ENCODE assay signal across 8 mouse cellular contexts in genomic region chr8:123042158-123042973, GRCm38 (mm10). TPM values are rescaled to one million over a fixed set of nuclear protein-coding genes. Genes with fewer than 3 reads are reported as not detected.
DNase-seq lines count a peak whose midpoint lies in the region; ATAC-seq and TF ChIP-seq lines count a peak whose summit lies in the region.

Gene Ankrd11 (minus strand): TSS chr8:123042277.

- H3K79me2 ChIP-seq in C2C12 (ENCODE audit: control insufficient read depth, insufficient read depth) (peaks cover 67% of the 10 kb centered on the region), myocyte (ENCODE audit: control insufficient read depth, insufficient read depth) (peaks cover 47% of the 10 kb centered on the region)
- H3K79me2 ChIP-seq in liver, adult 2 months (ENCODE audit: control insufficient read depth, insufficient read depth, low read length), result peaks cover 35% of the 10 kb centered on the region

- H3K9me3 ChIP-seq in erythroblast, embryonic 14.5 days (ENCODE audit: control insufficient read depth, low read length), result no peaks in the 10 kb centered on the region
- H3K9me3 ChIP-seq in heart, embryonic 11.5 days (replicated peaks; ENCODE audit: control insufficient read depth, low read length), result no peaks in the 10 kb centered on the region
- H3K9me3 ChIP-seq in kidney, embryonic 16.5 days (ENCODE audit: low read length), result no peaks in the 10 kb centered on the region

- peak within 1 kb of the TSS; percentile 99 for H3K27ac ChIP-seq in heart, embryonic 11.5 days (ENCODE audit: low read depth, low read length)
- H3K27ac ChIP-seq in kidney, embryonic 16.5 days (ENCODE audit: low read length), result peak within 1 kb of the TSS; percentile 98
- H3K27ac ChIP-seq in liver, adult 2 months (replicated peaks; ENCODE audit: insufficient read depth, low read depth, low read length), result peak within 1 kb of the TSS; percentile 96

- peak within 1 kb of the TSS; percentile 90 for H3K4me2 ChIP-seq in heart, embryonic 11.5 days
- peak within 1 kb of the TSS; percentile 90 for H3K4me2 ChIP-seq in kidney, embryonic 16.5 days (replicated peaks; ENCODE audit: low read depth, low read length)
- peak within 1 kb of the TSS; percentile 72 for H3K4me2 ChIP-seq in myocyte (ENCODE audit: low read depth)

- H3K79me3 ChIP-seq in C2C12 (ENCODE audit: low read depth), result peaks cover 54% of the 10 kb centered on the region

- peak within 1 kb of the TSS; percentile 78 for H3K4me3 ChIP-seq in C2C12 (ENCODE audit: insufficient read depth, poor library complexity, severe bottlenecking)
- peak within 1 kb of the TSS; percentile 98 for H3K4me3 ChIP-seq in erythroblast, embryonic 14.5 days (replicated peaks)
- peak within 1 kb of the TSS; percentile 100 for H3K4me3 ChIP-seq in heart, embryonic 11.5 days (ENCODE audit: low read depth, low read length)
- peak within 1 kb of the TSS; percentile 83 for H3K4me3 ChIP-seq in kidney, embryonic 16.5 days (ENCODE audit: low read length)
- H3K4me3 ChIP-seq in liver, adult 2 months (ENCODE audit: insufficient read depth, low read depth, low read length), result peak within 1 kb of the TSS; percentile 96
- peak within 1 kb of the TSS; percentile 56 for H3K4me3 ChIP-seq in myocyte

- H3K36me3 ChIP-seq in C2C12 (ENCODE audit: control insufficient read depth, insufficient read depth) (no peaks in the 10 kb centered on the region), myocyte (ENCODE audit: control insufficient read depth, insufficient read depth) (no peaks in the 10 kb centered on the region)
- H3K36me3 ChIP-seq in erythroblast, embryonic 14.5 days (ENCODE audit: control insufficient read depth), result peaks cover 30% of the 10 kb centered on the region
- H3K36me3 ChIP-seq in heart, embryonic 11.5 days (ENCODE audit: control insufficient read depth, insufficient read depth, low read length), result no peaks in the 10 kb centered on the region
- no peaks in the 10 kb centered on the region for H3K36me3 ChIP-seq in kidney, embryonic 16.5 days (ENCODE audit: insufficient read depth, low read length)
- no peaks in the 10 kb centered on the region for H3K36me3 ChIP-seq in liver, adult 2 months (ENCODE audit: control insufficient read depth, insufficient read depth, low read length)
- H3K36me3 ChIP-seq in splenic B cell, adult 2 months (ENCODE audit: control insufficient read depth, insufficient read depth, low read length, poor library complexity, severe bottlenecking), result peaks cover 2% of the 10 kb centered on the region; the same call in 1 of the 2 replicates

- under 1% methylated on average over 81 of the region's 91 CpGs for WGBS in heart, embryonic 11.5 days (ENCODE audit: insufficient replicate concordance)
- WGBS in kidney, embryonic 16.5 days, result under 1% methylated on average over 91 of the region's 91 CpGs
- under 1% methylated on average over 91 of the region's 91 CpGs for WGBS in liver, adult 2 months

- DNase-seq in brain, embryonic 14.5 days (ENCODE audit: low read depth), result peak; percentile 100
- peak; percentile 97 for DNase-seq in liver, adult 2 months (ENCODE audit: extremely low read depth, low read depth, low spot score)
- DNase-seq in splenic B cell, adult 2 months (ENCODE audit: low read depth, low spot score), result peak; percentile 100

- H3K4me1 ChIP-seq in erythroblast, embryonic 14.5 days (ENCODE audit: control insufficient read depth), result peaks cover 56% of the 10 kb centered on the region
- H3K4me1 ChIP-seq in heart, embryonic 11.5 days (ENCODE audit: control insufficient read depth, insufficient read depth, low read length), result peaks cover 26% of the 10 kb centered on the region
- H3K4me1 ChIP-seq in kidney, embryonic 16.5 days (ENCODE audit: insufficient read depth, low read length), result peaks cover 33% of the 10 kb centered on the region
- peaks cover 19% of the 10 kb centered on the region for H3K4me1 ChIP-seq in liver, adult 2 months (ENCODE audit: control insufficient read depth, insufficient read depth, low read length)

- no peaks in the 10 kb centered on the region for H3K27me3 ChIP-seq in C2C12 (ENCODE audit: control insufficient read depth, insufficient read depth, insufficient read length)
- no peaks in the 10 kb centered on the region for H3K27me3 ChIP-seq in erythroblast, embryonic 14.5 days (ENCODE audit: control insufficient read depth)
- no peaks in the 10 kb centered on the region for H3K27me3 ChIP-seq in heart, embryonic 11.5 days (ENCODE audit: control insufficient read depth, insufficient read depth, low read length)
- no peaks in the 10 kb centered on the region for H3K27me3 ChIP-seq in kidney, embryonic 16.5 days (ENCODE audit: insufficient read depth, low read length)
- no peaks in the 10 kb centered on the region for H3K27me3 ChIP-seq in liver, adult 2 months (ENCODE audit: control insufficient read depth, insufficient read depth, low read length)
- no peaks in the 10 kb centered on the region for H3K27me3 ChIP-seq in myocyte (ENCODE audit: control insufficient read depth, insufficient read depth, insufficient read length)
- H3K27me3 ChIP-seq in splenic B cell, adult 2 months (ENCODE audit: control insufficient read depth, insufficient read depth, low read length, poor library complexity, severe bottlenecking), result no peaks in the 10 kb centered on the region

- peak within 1 kb of the TSS; percentile 84 for H3ac ChIP-seq in C2C12 (ENCODE audit: control insufficient read depth, insufficient read length, low read depth)
- peak within 1 kb of the TSS; percentile 95 for H3ac ChIP-seq in myocyte (ENCODE audit: control insufficient read depth, insufficient read length)

- peak within 1 kb of the TSS; percentile 98 for H3K9ac ChIP-seq in heart, embryonic 11.5 days (ENCODE audit: low read depth, low read length)
- peak within 1 kb of the TSS; percentile 99 for H3K9ac ChIP-seq in kidney, embryonic 16.5 days (replicated peaks; ENCODE audit: low read length)
- peak within 1 kb of the TSS; percentile 91 for H3K9ac ChIP-seq in liver, adult 2 months (ENCODE audit: low read depth, low read length)

- ATAC-seq in heart, embryonic 11.5 days (replicated peaks; ENCODE audit: insufficient number of reproducible peaks, low FRiP score, low TSS enrichment), result peak; percentile 96
- peak; percentile 98 for ATAC-seq in kidney, embryonic 16.5 days (ENCODE audit: low FRiP score, low TSS enrichment)

- no peak for TF ChIP-seq CTCF in C2C12 (IDR thresholded peaks at IDR 0.05; ENCODE audit: control insufficient read depth, insufficient read depth, insufficient read length)
- TF ChIP-seq CTCF in brain, embryonic 14.5 days (IDR thresholded peaks at IDR 0.05; ENCODE audit: borderline replicate concordance, extremely low read depth, insufficient read depth, insufficient read length), result 0 out of 2 replicates have a peak, but pooled peaks have one; percentile 7
- no peak for TF ChIP-seq CTCF in liver, adult 2 months (IDR thresholded peaks at IDR 0.05; ENCODE audit: low read depth, low read length)

- peak; percentile 97 for TF ChIP-seq POLR2A in brain, embryonic 14.5 days (IDR thresholded peaks at IDR 0.05; ENCODE audit: borderline replicate concordance, extremely low read depth, insufficient read depth, insufficient read length, poor library complexity, severe bottlenecking)
- TF ChIP-seq POLR2A in liver, adult 2 months (IDR thresholded peaks at IDR 0.05; ENCODE audit: extremely low read depth, insufficient read depth, low read length), result peak; percentile 99
- TF ChIP-seq POLR2A in myocyte (IDR thresholded peaks at IDR 0.05; ENCODE audit: insufficient read length, low read depth), result peak; percentile 100

TF ChIP-seq in C2C12, 6 proteins besides CTCF, POLR2A, EP300 and RAD21:
- TF ChIP-seq FOSL1 (IDR thresholded peaks at IDR 0.05; ENCODE audit: insufficient read depth, low read length, poor library complexity, severe bottlenecking), result no peak
- no peak for TF ChIP-seq MYOG (IDR thresholded peaks at IDR 0.05; ENCODE audit: control insufficient read depth, extremely low read depth, insufficient read length)
- TF ChIP-seq MAX (IDR thresholded peaks at IDR 0.05), result no peak
- TF ChIP-seq USF1 (IDR thresholded peaks at IDR 0.05; ENCODE audit: low read depth), result no peak
- TF ChIP-seq CEBPB (IDR thresholded peaks at IDR 0.05; ENCODE audit: low read depth), result no peak
- TF ChIP-seq MYOD1 (IDR thresholded peaks at IDR 0.05; ENCODE audit: control insufficient read depth, insufficient read length, low read depth), result no peak

TF ChIP-seq in myocyte, 11 proteins besides CTCF, POLR2A, EP300 and RAD21:
- TF ChIP-seq E2F4 (IDR thresholded peaks at IDR 0.05; ENCODE audit: insufficient read depth) (no peak), USF1 (IDR thresholded peaks at IDR 0.05; ENCODE audit: low read depth) (no peak), TCF12 (IDR thresholded peaks at IDR 0.05; ENCODE audit: insufficient read depth, poor library complexity, severe bottlenecking) (no peak), POLR2AphosphoS2 (IDR thresholded peaks at IDR 0.05; ENCODE audit: insufficient read length, low read depth) (peak; percentile 97), TCF3 (IDR thresholded peaks at IDR 0.05; ENCODE audit: insufficient read length, low read depth) (no peak), MYOG (IDR thresholded peaks at IDR 0.05; ENCODE audit: control insufficient read depth in 1 of 3, insufficient read depth in 1 of 3, insufficient read length in 2 of 3, low read depth in 2 of 3) (peak in 1 of 3 experiments; percentile 40), REST (IDR thresholded peaks at IDR 0.05; ENCODE audit: insufficient read depth, insufficient read length) (peak; percentile 41), CEBPB (IDR thresholded peaks at IDR 0.05; ENCODE audit: insufficient read depth, poor library complexity, severe bottlenecking) (no peak), SRF (IDR thresholded peaks at IDR 0.05; ENCODE audit: control insufficient read depth, insufficient read length, low read depth) (peak; percentile 41), MYOD1 (IDR thresholded peaks at IDR 0.05; ENCODE audit: control insufficient read depth in 1 of 3, insufficient read length in 2 of 3, low read depth in 2 of 3) (peak in 1 of 3 experiments; percentile 43)

RNA-seq across cellular contexts. Expression of gene Ankrd11, which starts in this region (rescaled TPM):
- polyA plus RNA-seq in C2C12 (2012; fragmentation: generic; extraction: Trizol) (32.5 TPM), myocyte (2012; fragmentation: generic; extraction: Trizol) (56.4 TPM)
- 52.8 and 76.8 TPM in 2 replicates for polyA plus RNA-seq in brain, embryonic 14.5 days (2012; rRNA removed)
- polyA plus RNA-seq in erythroblast, embryonic 14.5 days (2012), result 6.3 and 8.2 TPM in 2 replicates
- 49.5 and 51.3 TPM in 2 replicates for polyA plus RNA-seq in heart, embryonic 11.5 days (2014; fragmentation: Nextera tagmentation; extraction: Ambion mirVana)
- polyA plus RNA-seq in kidney, embryonic 16.5 days (2015; fragmentation: Nextera tagmentation; extraction: Ambion mirVana), result 25.6 and 30.4 TPM in 2 replicates
- total RNA-seq in liver, adult 2 months (2014; rRNA removed), result 22.1 and 28.0 TPM in 2 replicates
- polyA plus RNA-seq in liver, adult 2 months (2012; rRNA removed), result 22.7 and 28.3 TPM in 2 replicates

Comparison
In these comparisons a context has a peak if more than half of its experiments do, and no peak if none do; other contexts are left out.
1. Peak in every context shown above with its lines: DNase-seq, ATAC-seq, H3K4me3 ChIP-seq and H3K27ac ChIP-seq.